In the genomic region with DNA sequence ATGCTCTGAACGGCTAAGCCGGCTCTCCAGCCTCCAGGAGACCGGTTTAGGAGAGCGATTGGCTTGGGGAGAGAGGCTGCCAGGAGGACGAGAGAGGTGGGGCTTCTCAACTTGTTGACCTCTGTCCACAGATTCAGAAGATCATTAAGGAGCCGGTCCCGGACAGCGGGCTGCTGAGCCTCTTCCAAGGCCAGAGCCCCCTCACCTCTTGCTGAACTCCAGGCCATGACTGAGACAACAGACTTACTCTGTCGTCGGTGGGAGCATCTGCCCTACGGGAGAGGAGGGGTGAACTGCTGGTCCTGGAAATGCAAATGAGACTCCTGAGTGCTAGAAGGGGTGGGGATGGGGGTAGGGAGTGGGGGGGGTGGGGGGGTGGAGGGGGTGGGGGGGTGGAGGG, we compare ENCODE assay signal across 29 mouse cellular contexts. TPM values are rescaled to one million over a fixed set of nuclear protein-coding genes. Genes with fewer than 3 reads are reported as not detected.
DNase-seq lines count a peak whose midpoint lies in the region; ATAC-seq and TF ChIP-seq lines count a peak whose summit lies in the region.
"Had no signal": no experiment of that assay in that cellular context is flagged by ENCODE, and none has a peak within 500 bp of the region (broad histone marks: within the 10 kb centered on the region; RNA-seq: fewer than 3 reads in every experiment).

No protein-coding gene starts in this region.

- TF ChIP-seq CTCF in E14TG2a.4 (conservative IDR thresholded peaks at IDR 0.05; ENCODE audit: low read length) (no peak), ES-Bruce4 (IDR thresholded peaks at IDR 0.05; ENCODE audit: low read depth, low read length) (no peak)
- no peak for TF ChIP-seq CTCF in midbrain, postnatal 0 days (IDR thresholded peaks at IDR 0.05)

- DNase-seq in ES-E14 (ENCODE audit: low read depth, low spot score) (no peak), ZHBTc4 (ENCODE audit: low read depth, low spot score) (peak; percentile 73)
- DNase-seq in midbrain, postnatal 0 days (ENCODE audit: low spot score) = no peak
- DNase-seq: adrenal gland, adult 8-10 months; adrenal gland, postnatal 14 days; adrenal gland, postnatal 36 days; cerebellum, adult 11-12 months; cerebellum, adult 2 months; cerebellum, adult 9-10 months; cerebellum, postnatal 10 days; cerebellum, postnatal 25 days; embryo, embryonic 11 days had no signal

- H3K4me2 ChIP-seq in heart, embryonic 11.5 days = no peak overlapping the region
- H3K4me2 ChIP-seq in midbrain, postnatal 0 days (ENCODE audit: low read depth, low read length, poor library complexity, severe bottlenecking) = no peak overlapping the region
- H3K4me2 ChIP-seq: embryonic facial prominence, embryonic 13.5 days; embryonic facial prominence, embryonic 15.5 days; forebrain, embryonic 13.5 days had no signal

- H3K27me3 ChIP-seq in E14TG2a.4 (ENCODE audit: insufficient read depth, low read length) (no peaks in the 10 kb centered on the region), ES-Bruce4 (ENCODE audit: control insufficient read depth, insufficient read depth, low read length, poor library complexity, severe bottlenecking) (no peaks in the 10 kb centered on the region)
- H3K27me3 ChIP-seq in heart, embryonic 11.5 days (ENCODE audit: control insufficient read depth, insufficient read depth, low read length) = no peaks in the 10 kb centered on the region
- H3K27me3 ChIP-seq in midbrain, postnatal 0 days (ENCODE audit: insufficient read depth, low read length) = no peaks in the 10 kb centered on the region
- H3K27me3 ChIP-seq: CH12.LX, Patski had no signal

- 0 out of 2 replicates have a peak overlapping the region, but pooled peaks have one; percentile 13 for H3K27ac ChIP-seq in ES-Bruce4 (ENCODE audit: insufficient read depth, low read length)
- H3K27ac ChIP-seq in ES-E14 (ENCODE audit: insufficient read depth, low read depth, low read length, poor library complexity, severe bottlenecking) = peak overlapping the region; percentile 56; the same call in 1 of the 2 replicates
- H3K27ac ChIP-seq in heart, embryonic 11.5 days (ENCODE audit: low read depth, low read length) = no peak overlapping the region
- no peak overlapping the region for H3K27ac ChIP-seq in midbrain, postnatal 0 days (ENCODE audit: low read depth, low read length)
- H3K27ac ChIP-seq: embryonic facial prominence, embryonic 13.5 days; embryonic facial prominence, embryonic 15.5 days; forebrain, embryonic 10.5 days; forebrain, embryonic 13.5 days had no signal

- H3K4me1 ChIP-seq in E14TG2a.4 (replicated peaks; ENCODE audit: low read depth, low read length) (peaks cover 78% of the 10 kb centered on the region), ES-Bruce4 (ENCODE audit: control insufficient read depth, insufficient read depth, low read length) (peaks cover 8% of the 10 kb centered on the region), ES-E14 (ENCODE audit: control insufficient read depth in 2 of 2, insufficient read depth in 2 of 2, low read length in 2 of 2, poor library complexity in 1 of 2) (peaks cover 7 to 36% of the 10 kb centered on the region in 2 experiments)
- H3K4me1 ChIP-seq in heart, embryonic 11.5 days (ENCODE audit: control insufficient read depth, insufficient read depth, low read length) = peaks cover 9% of the 10 kb centered on the region
- peaks cover 3% of the 10 kb centered on the region; the same call in 1 of the 2 replicates for H3K4me1 ChIP-seq in midbrain, postnatal 0 days (ENCODE audit: insufficient read depth, low read length)

- H3K4me3 ChIP-seq in E14TG2a.4 (replicated peaks; ENCODE audit: low read length) = peak overlapping the region; percentile 45
- H3K4me3 ChIP-seq in ES-Bruce4 (ENCODE audit: low read depth, low read length) = no peak overlapping the region
- peak overlapping the region in 1 of 2 experiments; percentile 8; a peak in 1 of 4 replicates for H3K4me3 ChIP-seq in ES-E14 (ENCODE audit: insufficient read depth in 1 of 2, low read depth in 1 of 2, low read length in 2 of 2, poor library complexity in 1 of 2, severe bottlenecking in 1 of 2)
- H3K4me3 ChIP-seq in heart, embryonic 11.5 days (ENCODE audit: low read depth, low read length) = no peak overlapping the region
- H3K4me3 ChIP-seq in midbrain, postnatal 0 days (ENCODE audit: low read depth, low read length) = no peak overlapping the region
- H3K4me3 ChIP-seq: embryonic facial prominence, embryonic 13.5 days; embryonic facial prominence, embryonic 15.5 days; erythroblast, embryonic 14.5 days; forebrain, embryonic 10.5 days; forebrain, embryonic 13.5 days had no signal

- TF ChIP-seq EP300 in ES-Bruce4 (IDR thresholded peaks at IDR 0.05; ENCODE audit: insufficient read depth, low read depth, low read length) = peak; percentile 81; the same call in 1 of the 2 replicates

- in situ Hi-C loops in ES-E14 (cut with MboI; ENCODE audit: low sequenced_read_pairs in 2 of 2, unreplicated experiment in 2 of 2) = no loop called here

- no peaks in the 10 kb centered on the region for H3K9me3 ChIP-seq in E14TG2a.4 (ENCODE audit: low read length)
- H3K9me3 ChIP-seq in ES-Bruce4 (replicated peaks; ENCODE audit: control insufficient read depth, insufficient read depth, low read length, poor library complexity, severe bottlenecking) = no peaks in the 10 kb centered on the region
- H3K9me3 ChIP-seq in ES-E14 (ENCODE audit: control insufficient read depth, insufficient read depth, low read depth, low read length) = no peaks in the 10 kb centered on the region
- no peaks in the 10 kb centered on the region for H3K9me3 ChIP-seq in heart, embryonic 11.5 days (replicated peaks; ENCODE audit: control insufficient read depth, low read length)
- no peaks in the 10 kb centered on the region for H3K9me3 ChIP-seq in midbrain, postnatal 0 days (ENCODE audit: low read length)
- H3K9me3 ChIP-seq: embryonic facial prominence, embryonic 13.5 days; embryonic facial prominence, embryonic 15.5 days; forebrain, embryonic 10.5 days; forebrain, embryonic 13.5 days; G1E had no signal

- WGBS in heart, embryonic 11.5 days (ENCODE audit: insufficient replicate concordance) = 54% methylated on average over 11 of the region's 11 CpGs
- 71% methylated on average over 11 of the region's 11 CpGs for WGBS in midbrain, postnatal 0 days

- peaks cover 31% of the 10 kb centered on the region for H3K36me3 ChIP-seq in E14TG2a.4 (ENCODE audit: insufficient read depth, low read length)
- H3K36me3 ChIP-seq in ES-Bruce4 (ENCODE audit: control insufficient read depth, insufficient read depth, low read length, poor library complexity, severe bottlenecking) = no peaks in the 10 kb centered on the region
- no peaks in the 10 kb centered on the region; the same call in 1 of the 2 replicates for H3K36me3 ChIP-seq in ES-E14 (ENCODE audit: control insufficient read depth, insufficient read depth, low read length, poor library complexity, severe bottlenecking)
- no peaks in the 10 kb centered on the region for H3K36me3 ChIP-seq in heart, embryonic 11.5 days (ENCODE audit: control insufficient read depth, insufficient read depth, low read length)
- H3K36me3 ChIP-seq in midbrain, postnatal 0 days (ENCODE audit: insufficient read depth, low read length) = 0 out of 2 replicates have a peak, but pooled peaks cover 2% of the 10 kb centered on the region
- H3K36me3 ChIP-seq: embryonic facial prominence, embryonic 13.5 days; embryonic facial prominence, embryonic 15.5 days had no signal

- ATAC-seq in heart, embryonic 11.5 days (replicated peaks; ENCODE audit: insufficient number of reproducible peaks, low FRiP score, low TSS enrichment) = no peak
- no peak for ATAC-seq in CD4-positive, CD25-positive, alpha-beta regulatory T cell, adult 4 months
- no peak for ATAC-seq in midbrain, postnatal 0 days (ENCODE audit: low FRiP score)
- ATAC-seq: activated CD4-positive, CD25-positive, alpha-beta regulatory T cell, adult 4 months; forebrain, embryonic 13.5 days; forebrain, embryonic 16.5 days; Patski had no signal

- H3K9ac ChIP-seq in ES-Bruce4 (ENCODE audit: low read depth, poor library complexity, severe bottlenecking) (no peak overlapping the region), ES-E14 (ENCODE audit: insufficient read depth, low read depth, low read length, poor library complexity, severe bottlenecking) (peak overlapping the region; percentile 51; the same call in 1 of the 2 replicates)
- H3K9ac ChIP-seq in heart, embryonic 11.5 days (ENCODE audit: low read depth, low read length) = no peak overlapping the region
- H3K9ac ChIP-seq in midbrain, postnatal 0 days (replicated peaks; ENCODE audit: low read length, poor library complexity, severe bottlenecking) = no peak overlapping the region
- H3K9ac ChIP-seq: embryonic facial prominence, embryonic 13.5 days; embryonic facial prominence, embryonic 15.5 days; forebrain, embryonic 13.5 days had no signal

- no peak for TF ChIP-seq POLR2A in ES-Bruce4 (IDR thresholded peaks at IDR 0.05; ENCODE audit: insufficient read depth, low read length)

RNA-seq across cellular contexts. Expression of a gene that starts 11.1 kb away (rescaled TPM):
- 1.1 TPM in 2 replicates for polyA plus RNA-seq in ES-Bruce4 (2011; ENCODE audit: insufficient read depth, insufficient read length, low read depth, missing spikeins)
- total RNA-seq in ES-E14 (2012; rRNA removed) = 1.6 and 2.2 TPM in 2 replicates
- polyA plus RNA-seq in heart, embryonic 11.5 days (2014; fragmentation: Nextera tagmentation; extraction: Ambion mirVana) = 0.17 and 0.20 TPM in 2 replicates
- polyA plus RNA-seq in CD4-positive, CD25-positive, alpha-beta regulatory T cell, adult 4 months (2017; shearing (Covaris generic)) = not detected
- 0.57 TPM in 1 of 2 replicates, not detected in the other for total RNA-seq in midbrain, postnatal 0 days (2014; rRNA removed)
- 0.32 and 0.43 TPM in 2 replicates for polyA plus RNA-seq in midbrain, postnatal 0 days (2015; fragmentation: Nextera tagmentation; extraction: Ambion mirVana)
- total RNA-seq: adrenal gland, adult 18-20 months; adrenal gland, postnatal 36 days; CH12.LX; common myeloid progenitor, adult 5-6 weeks; G1E had no signal
- polyA plus RNA-seq: activated CD4-positive, CD25-positive, alpha-beta regulatory T cell, adult 4 months; C2C12; embryonic facial prominence, embryonic 15.5 days; erythroblast, embryonic 14.5 days; G1E; Patski had no signal

RNA-seq across cellular contexts. Expression of a gene that starts 18.2 kb away (rescaled TPM):
- polyA plus RNA-seq in ES-Bruce4 (2011; ENCODE audit: insufficient read depth, insufficient read length, low read depth, missing spikeins) = 3.3 and 4.3 TPM in 2 replicates
- 13.0 and 16.1 TPM in 2 replicates for total RNA-seq in ES-E14 (2012; rRNA removed)
- 0.59 and 1.1 TPM in 2 replicates for polyA plus RNA-seq in heart, embryonic 11.5 days (2014; fragmentation: Nextera tagmentation; extraction: Ambion mirVana)
- polyA plus RNA-seq in CD4-positive, CD25-positive, alpha-beta regulatory T cell, adult 4 months (2017; shearing (Covaris generic)) = under 1 TPM; 0.35 to 0.47 TPM
- total RNA-seq in midbrain, postnatal 0 days (2014; rRNA removed) = 5.8 and 7.7 TPM in 2 replicates
- 0.38 and 0.52 TPM in 2 replicates for polyA plus RNA-seq in midbrain, postnatal 0 days (2015; fragmentation: Nextera tagmentation; extraction: Ambion mirVana)

RNA-seq across cellular contexts. Expression of a gene that starts 19.8 kb away (rescaled TPM):
- polyA plus RNA-seq in ES-Bruce4 (2011; ENCODE audit: insufficient read depth, insufficient read length, low read depth, missing spikeins) = 5.0 and 5.4 TPM in 2 replicates
- 4.0 and 4.3 TPM in 2 replicates for total RNA-seq in ES-E14 (2012; rRNA removed)
- 2.6 and 2.8 TPM in 2 replicates for polyA plus RNA-seq in heart, embryonic 11.5 days (2014; fragmentation: Nextera tagmentation; extraction: Ambion mirVana)
- 1 to 10 TPM in 1 of 2 experiments, under 1 TPM in 1; 0.99 to 1.5 TPM for polyA plus RNA-seq in CD4-positive, CD25-positive, alpha-beta regulatory T cell, adult 4 months (2017; shearing (Covaris generic))
- total RNA-seq in midbrain, postnatal 0 days (2014; rRNA removed) = 10.6 and 12.3 TPM in 2 replicates
- 5.1 and 5.6 TPM in 2 replicates for polyA plus RNA-seq in midbrain, postnatal 0 days (2015; fragmentation: Nextera tagmentation; extraction: Ambion mirVana)

RNA-seq across cellular contexts. Expression of a gene that starts 25.1 kb away (rescaled TPM):
- 3.8 and 4.2 TPM in 2 replicates for polyA plus RNA-seq in ES-Bruce4 (2011; ENCODE audit: insufficient read depth, insufficient read length, low read depth, missing spikeins)
- total RNA-seq in ES-E14 (2012; rRNA removed) = 3.5 and 3.7 TPM in 2 replicates
- 2.9 and 3.3 TPM in 2 replicates for polyA plus RNA-seq in heart, embryonic 11.5 days (2014; fragmentation: Nextera tagmentation; extraction: Ambion mirVana)
- 10 to 100 TPM; 29.1 to 47.3 TPM for polyA plus RNA-seq in CD4-positive, CD25-positive, alpha-beta regulatory T cell, adult 4 months (2017; shearing (Covaris generic))
- total RNA-seq in midbrain, postnatal 0 days (2014; rRNA removed) = 1.0 and 2.0 TPM in 2 replicates
- polyA plus RNA-seq in midbrain, postnatal 0 days (2015; fragmentation: Nextera tagmentation; extraction: Ambion mirVana) = 3.7 and 5.8 TPM in 2 replicates
- polyA plus RNA-seq: erythroblast, embryonic 14.5 days had no signal

RNA-seq across cellular contexts. Expression of a gene that starts 26.6 kb away (rescaled TPM):
- polyA plus RNA-seq in ES-Bruce4 (2011; ENCODE audit: insufficient read depth, insufficient read length, low read depth, missing spikeins) = 2.2 and 3.3 TPM in 2 replicates
- total RNA-seq in ES-E14 (2012; rRNA removed) = 1.2 and 1.7 TPM in 2 replicates
- 4.7 and 5.0 TPM in 2 replicates for polyA plus RNA-seq in heart, embryonic 11.5 days (2014; fragmentation: Nextera tagmentation; extraction: Ambion mirVana)
- under 1 TPM in 1 of 2 experiments, not detected in 1; 0.61 TPM for polyA plus RNA-seq in CD4-positive, CD25-positive, alpha-beta regulatory T cell, adult 4 months (2017; shearing (Covaris generic))
- 44.8 and 49.7 TPM in 2 replicates for total RNA-seq in midbrain, postnatal 0 days (2014; rRNA removed)
- 33.2 and 35.9 TPM in 2 replicates for polyA plus RNA-seq in midbrain, postnatal 0 days (2015; fragmentation: Nextera tagmentation; extraction: Ambion mirVana)
- polyA plus RNA-seq: activated CD4-positive, CD25-positive, alpha-beta regulatory T cell, adult 4 months had no signal

Comparison
In these comparisons a context has a peak if more than half of its experiments do, and no peak if none do; other contexts are left out.
1. H3K27ac ChIP-seq: peak in ES-Bruce4 (single experiment) and ES-E14 (single experiment); none in heart, embryonic 11.5 days (single experiment) and midbrain, postnatal 0 days (single experiment).